Mouse (Mus musculus): Measurements from ENCODE around the gene Cfap46. TPM values are rescaled to one million over a fixed set of nuclear protein-coding genes. Genes with fewer than 3 reads are reported as not detected.

The Cfap46 gene
- polyA plus RNA-seq, 1 experiment from 2014 or later: 3.0 TPM

DNA sequence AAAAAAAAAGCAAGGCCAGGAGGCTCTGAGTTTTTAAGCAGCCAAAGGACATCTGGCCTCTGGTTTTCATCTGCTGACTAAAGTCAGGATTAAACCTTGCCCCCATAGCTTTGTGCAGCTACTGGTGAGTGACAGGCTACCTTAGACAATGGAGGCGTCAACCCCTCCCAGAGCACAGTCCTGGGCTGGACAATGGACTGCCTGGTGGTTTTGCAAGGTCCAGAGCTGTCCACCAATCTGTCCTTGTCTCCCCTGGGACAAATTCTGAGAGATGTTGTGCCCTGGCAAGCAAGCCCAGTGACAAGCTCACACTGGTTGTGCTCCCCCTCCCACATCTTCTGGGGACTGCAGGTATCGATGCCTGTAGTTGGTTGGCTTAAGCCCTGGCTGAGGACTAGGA is 132.1 kb downstream of the Cfap46 start:
- ATAC-seq (ENCODE audit: low FRiP score) (no peak), DNase-seq (ENCODE audit: low spot score) (no peak)
- no peaks in the 10 kb centered on the region for H3K36me3 ChIP-seq (replicated peaks; ENCODE audit: control insufficient read depth, insufficient read depth)
- H3K27me3 ChIP-seq (ENCODE audit: control insufficient read depth, insufficient read depth, low read length): peaks cover 80% of the 10 kb centered on the region
- 36% methylated on average over 2 of the region's 2 CpGs for WGBS
- H3K4me2 ChIP-seq (replicated peaks): no peak overlapping the region
- H3K4me1 ChIP-seq (replicated peaks; ENCODE audit: control insufficient read depth, insufficient read depth, low read length): no peaks in the 10 kb centered on the region
- H3K4me3 ChIP-seq (replicated peaks; ENCODE audit: low read length): no peak overlapping the region
- no peaks in the 10 kb centered on the region for H3K9me3 ChIP-seq (ENCODE audit: control insufficient read depth, low read length)
- H3K27ac ChIP-seq: no peak overlapping the region
- H3K9ac ChIP-seq: no peak overlapping the region

Other genes with a start within 250 kb of the Cfap46 start
- 13.7 and 15.1 TPM in 2 replicates for gene Nkx6-2, start 101.0 kb downstream of the Cfap46 start, polyA plus RNA-seq (2014; fragmentation: Nextera tagmentation; extraction: Ambion mirVana)
- gene Adgra1, start 150.4 kb upstream of the Cfap46 start, polyA plus RNA-seq (2014; fragmentation: Nextera tagmentation; extraction: Ambion mirVana): 18.6 and 20.3 TPM in 2 replicates
- 25.6 and 29.1 TPM in 2 replicates for gene Kndc1, start 210.9 kb upstream of the Cfap46 start, polyA plus RNA-seq (2014; fragmentation: Nextera tagmentation; extraction: Ambion mirVana)

Data from hindbrain, embryonic 14.5 days (tissue).